Mouse (Mus musculus) brain, embryonic 14.5 days (tissue): ENCODE results near the gene Siglece.

Experiments used
- CTCF ChIP-seq: fragments of 200-500 bp; IDR thresholded peaks from 2 replicates; pipeline ENCODE4 v1.5.1; 2012; ENCODE audit warnings: inconsistent platforms, mild to moderate bottlenecking, moderate library complexity, borderline replicate concordance; ENCODE audit not compliant: insufficient read depth, insufficient read length; ENCODE audit errors: extremely low read depth
- POLR2A ChIP-seq: fragments of 200-500 bp; IDR thresholded peaks from 2 replicates; pipeline ENCODE4 v1.6.1; 2012; ENCODE audit warnings: mild to moderate bottlenecking, inconsistent platforms, borderline replicate concordance; ENCODE audit not compliant: poor library complexity, insufficient read depth, insufficient read length, severe bottlenecking; ENCODE audit errors: extremely low read depth

- no peak for TF ChIP-seq POLR2A
- TF ChIP-seq CTCF: no peak
Measured at GRCm38 (mm10) chr7:43608316-43608824, 51.6 kb downstream of the Siglece start.
